Mouse (Mus musculus): Measurements from ENCODE around the gene Snx8.

DNA sequence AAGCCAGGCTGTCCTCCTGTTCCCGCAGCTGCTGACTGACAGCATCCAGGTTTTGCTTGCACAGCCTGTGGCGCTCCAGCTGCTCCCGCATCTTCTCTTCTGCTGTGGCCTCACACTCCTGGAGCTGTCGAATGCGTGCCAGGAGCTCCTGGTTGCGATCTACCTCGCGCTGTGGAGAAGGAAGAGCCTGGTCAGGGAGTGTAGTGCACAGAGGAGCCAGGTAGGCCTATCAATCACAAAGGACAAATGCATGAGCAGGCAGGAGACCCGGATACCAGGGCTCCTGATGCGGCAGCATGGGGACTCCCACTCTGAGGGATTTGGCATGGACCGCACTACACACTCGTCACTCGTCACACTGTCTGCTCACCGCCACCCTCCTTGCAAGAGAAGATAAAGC is 81.5 kb downstream of the Snx8 start:
- TF ChIP-seq CTCF (IDR thresholded peaks at IDR 0.05; ENCODE audit: control insufficient read depth, insufficient read depth, low read length) (no peak), POLR2A (IDR thresholded peaks at IDR 0.05; ENCODE audit: borderline replicate concordance, control insufficient read depth, low read depth, low read length) (no peak)
